Mouse (Mus musculus) testis, adult 2 months (tissue): ENCODE data around the gene Pcdh7.

Experiments
- CTCF ChIP-seq: fragments of 200-500 bp; IDR thresholded peaks from 2 replicates; pipeline ENCODE4 v1.5.1; 2012; ENCODE audit warnings: low read depth, mild to moderate bottlenecking, inconsistent platforms, low read length, moderate library complexity; ENCODE audit not compliant: control insufficient read depth, insufficient read depth, insufficient replicate concordance
- POLR2A ChIP-seq: fragments of 200-500 bp; IDR thresholded peaks from 2 replicates; pipeline ENCODE4 v1.6.1; 2012; ENCODE audit warnings: low read depth, mild to moderate bottlenecking, inconsistent platforms, low read length, moderate library complexity; ENCODE audit not compliant: control insufficient read depth

DNA sequence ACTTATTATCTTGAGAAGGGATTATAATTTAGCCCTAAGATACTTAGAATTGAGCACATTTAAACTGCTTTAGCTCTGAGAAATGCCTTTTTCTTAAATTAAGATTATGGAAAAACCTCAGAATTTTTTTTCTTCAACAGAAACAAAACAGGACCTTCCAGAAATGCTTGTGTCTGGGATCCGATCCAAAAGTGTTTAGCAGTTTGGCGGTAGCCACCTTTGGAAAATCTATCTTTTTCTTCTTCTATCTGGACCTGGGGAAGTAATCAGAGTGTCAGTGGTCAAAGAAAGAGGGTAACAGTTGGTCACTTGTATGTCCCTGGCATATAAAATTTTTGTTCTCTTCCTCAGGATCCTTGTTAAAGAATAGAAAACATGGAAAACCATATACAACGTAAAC is 54.9 kb downstream of the Pcdh7 start:
- no peak for TF ChIP-seq CTCF
- TF ChIP-seq POLR2A = no peak
